Comparison of ENCODE assay signal across 8 mouse cellular contexts in the genomic region with DNA sequence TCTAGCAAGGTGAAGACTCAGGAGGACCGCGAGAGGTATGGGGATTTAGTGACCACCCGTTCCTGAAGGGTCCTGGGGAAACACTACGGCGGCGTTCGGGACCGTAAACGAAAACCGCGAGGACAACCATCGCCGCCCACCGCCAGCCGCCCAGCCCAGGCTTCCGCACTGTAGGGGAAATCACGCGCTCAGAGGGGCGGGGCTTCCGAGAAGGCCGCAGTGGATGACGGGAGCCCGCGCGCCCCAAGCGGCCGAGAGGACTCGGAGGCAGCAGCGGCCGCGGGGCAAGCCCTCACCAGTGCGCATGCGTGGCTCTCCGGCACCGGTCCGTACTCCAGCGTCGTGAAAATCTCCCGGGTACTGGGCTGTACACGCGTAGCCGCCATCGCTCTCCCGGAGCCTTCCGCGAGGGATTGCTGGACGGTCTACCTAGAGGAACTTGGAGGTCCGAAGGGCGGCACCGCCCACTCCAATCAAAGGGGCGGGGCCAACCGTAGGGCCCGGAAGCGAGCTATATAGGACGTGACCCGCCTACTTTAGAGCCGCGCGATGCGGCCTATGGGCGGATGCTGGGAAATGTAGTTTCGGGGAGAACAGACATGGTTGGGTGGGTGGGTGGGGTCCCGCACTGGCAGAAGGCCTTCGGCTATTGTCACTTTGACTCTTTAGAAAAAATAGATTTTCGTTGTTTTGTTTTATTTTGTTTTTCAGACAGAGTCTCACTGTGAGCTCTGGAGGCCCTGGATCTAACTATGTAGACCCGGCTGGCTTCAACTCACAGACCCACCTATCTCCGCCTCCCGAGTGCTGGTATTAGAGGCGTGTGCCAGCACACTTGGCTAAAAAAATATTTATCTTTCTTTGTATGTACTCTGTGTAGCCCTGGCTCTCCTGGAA. TPM values are rescaled to one million over a fixed set of nuclear protein-coding genes. Genes with fewer than 3 reads are reported as not detected.
DNase-seq lines count a peak whose midpoint lies in the region; ATAC-seq lines count a peak whose summit lies in the region.

Gene Pih1d1, plus strand, starts transcription at position 208 of the 897 bp plus-strand sequence.
Gene Aldh16a1, minus strand, starts transcription at position 489 of the 897 bp plus-strand sequence.

- peaks cover 2% of the 10 kb centered on the region; the same call in 1 of the 2 replicates for H3K36me3 ChIP-seq in lung, embryonic 16.5 days (ENCODE audit: control insufficient read depth, insufficient read depth, low read length)

- no peaks in the 10 kb centered on the region for H3K27me3 ChIP-seq in lung, embryonic 16.5 days (ENCODE audit: control insufficient read depth, insufficient read depth, low read depth, low read length)

- H3K4me2 ChIP-seq in lung, embryonic 16.5 days (ENCODE audit: low read depth, low read length) = peak within 1 kb of the TSS; percentile 89

- H3K9me3 ChIP-seq in lung, embryonic 16.5 days (ENCODE audit: control insufficient read depth, low read length) = no peaks in the 10 kb centered on the region

- peak within 1 kb of the TSS; percentile 81 for H3K4me3 ChIP-seq in lung, embryonic 16.5 days (ENCODE audit: low read length)

- H3K27ac ChIP-seq in lung, embryonic 16.5 days (ENCODE audit: low read length) = peak within 1 kb of the TSS; percentile 99

- peak within 1 kb of the TSS; percentile 95 for H3K9ac ChIP-seq in lung, embryonic 16.5 days (ENCODE audit: low read length)

- peak; percentile 79 for DNase-seq in MEL-GATA-1-ER (ENCODE audit: extremely low read depth, low read depth)
- peak; percentile 98 for DNase-seq in cerebellum, adult 8-10 months
- DNase-seq in forelimb bud, embryonic 11.5 days (ENCODE audit: low read depth, low spot score) = peak; percentile 91
- DNase-seq in layer of hippocampus, adult 9-10 months (ENCODE audit: low spot score) = peak; percentile 93
- peak; percentile 98 for DNase-seq in ovary, postnatal 10 days (ENCODE audit: low spot score)
- DNase-seq in thymus, postnatal 10 days (ENCODE audit: low spot score in 2 of 2) = peak; percentile 95 to 98

- peak; percentile 93 to 94 for ATAC-seq in hematopoietic stem cell, adult 5-6 weeks (replicated peaks in 1 of 2; ENCODE audit: insufficient read depth in 1 of 2, low FRiP score in 2 of 2, low TSS enrichment in 1 of 2, low read depth in 1 of 2, poor library complexity in 2 of 2, severe bottlenecking in 2 of 2)
- peak; percentile 95 for ATAC-seq in lung, embryonic 16.5 days (ENCODE audit: low read depth)

- peaks cover 27% of the 10 kb centered on the region for H3K4me1 ChIP-seq in lung, embryonic 16.5 days (replicated peaks; ENCODE audit: control insufficient read depth, insufficient read depth, low read length)

- 2% methylated on average over 69 of the region's 69 CpGs for WGBS in lung, embryonic 16.5 days

RNA-seq across cellular contexts. Expression of gene Pih1d1, which starts in this region (rescaled TPM):
- total RNA-seq in hematopoietic stem cell, adult 5-6 weeks (2017) = 38.0 and 60.7 TPM in 2 replicates
- 99.2 and 100 TPM in 2 replicates for polyA plus RNA-seq in lung, embryonic 16.5 days (2015; fragmentation: Nextera tagmentation; extraction: Ambion mirVana)

RNA-seq across cellular contexts. Expression of gene Aldh16a1, which starts in this region (rescaled TPM):
- 25.0 and 32.6 TPM in 2 replicates for total RNA-seq in hematopoietic stem cell, adult 5-6 weeks (2017)
- 55.4 and 57.4 TPM in 2 replicates for polyA plus RNA-seq in lung, embryonic 16.5 days (2015; fragmentation: Nextera tagmentation; extraction: Ambion mirVana)

Comparison
In these comparisons a context has a peak if more than half of its experiments do, and no peak if none do; other contexts are left out.
1. Peak in every context shown above with its lines: DNase-seq, ATAC-seq, H3K4me3 ChIP-seq and H3K27ac ChIP-seq.